Mouse (Mus musculus): Measurements from ENCODE around the gene Ahnak.

The Ahnak gene

DNA sequence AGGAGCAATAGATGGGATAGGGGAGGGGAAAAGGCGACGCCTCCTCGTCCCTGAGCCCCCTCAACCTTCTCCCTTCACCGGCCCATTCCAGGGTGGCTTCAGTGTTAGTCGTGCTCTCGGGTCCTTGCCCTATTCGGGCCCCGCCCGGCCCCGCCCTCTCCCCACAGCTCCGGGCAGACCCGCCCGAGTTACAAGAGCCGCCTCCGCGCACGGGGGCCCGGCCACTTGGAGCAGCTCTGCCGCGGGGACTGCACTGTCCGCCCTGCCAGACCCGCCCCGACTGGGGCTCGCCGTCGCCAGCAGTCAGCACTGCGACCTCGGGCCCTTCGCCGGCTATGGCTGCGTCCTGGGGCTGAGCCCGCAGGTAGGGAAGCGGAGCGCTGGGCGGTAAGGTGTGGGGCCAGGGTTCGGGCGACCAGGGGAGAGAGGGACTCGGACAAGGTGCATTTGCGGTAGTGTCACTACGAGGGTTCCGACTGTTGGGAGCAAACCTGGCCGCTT, at the start of gene Ahnak:
Gene Ahnak, plus strand, starts transcription at position 219 of the 501 bp plus-strand sequence.
- DNase-seq (ENCODE audit: low read depth), result peak; percentile 83

DNA sequence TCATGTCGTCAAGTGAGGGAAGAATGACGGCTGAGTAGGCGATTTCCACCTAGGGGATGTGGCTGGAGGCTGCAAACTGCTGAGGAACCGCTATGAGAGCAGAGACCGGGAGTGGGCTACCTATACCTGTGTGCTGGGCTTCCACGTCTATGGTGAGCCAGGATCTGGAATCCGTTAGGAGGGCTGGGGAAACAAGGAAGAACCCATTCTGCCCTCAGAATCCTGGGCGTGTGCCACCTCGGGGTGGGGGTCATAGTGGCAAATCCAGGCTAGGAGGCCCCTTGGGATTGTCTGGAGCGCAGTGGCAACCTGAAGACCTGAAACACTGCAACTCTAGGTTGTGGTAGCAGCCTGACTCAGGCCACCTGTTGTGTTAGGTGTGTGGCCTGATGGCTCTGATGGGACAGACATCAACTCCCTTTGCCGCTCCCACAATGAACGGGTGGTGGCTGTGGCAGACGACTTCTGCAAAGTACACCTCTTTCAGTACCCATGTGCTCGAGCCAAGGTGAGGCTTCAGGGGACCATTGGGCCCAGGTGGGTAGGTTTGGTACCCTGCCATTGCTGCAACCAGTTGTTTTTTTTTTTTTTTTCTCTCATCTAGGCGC, 48.5 kb upstream of the Ahnak start:
- no peak for DNase-seq (ENCODE audit: low read depth)

DNA sequence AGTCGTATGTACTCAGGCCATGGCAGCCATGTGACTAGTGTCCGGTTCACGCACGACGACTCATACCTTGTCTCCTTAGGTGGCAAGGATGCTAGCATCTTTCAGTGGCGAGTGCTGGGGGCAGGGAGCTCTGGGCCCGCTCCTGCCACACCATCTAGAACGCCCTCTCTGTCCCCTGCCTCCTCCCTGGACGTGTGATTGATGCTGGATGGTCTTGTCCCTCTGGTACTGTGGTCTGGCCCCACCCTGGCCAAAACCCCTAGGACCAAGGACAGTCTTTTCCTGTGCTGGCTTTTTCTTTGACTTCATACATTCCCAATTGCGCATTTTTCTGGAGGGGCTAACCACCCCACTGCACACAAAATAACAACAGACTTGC, 48.0 kb upstream of the Ahnak start:
- no peak for DNase-seq (ENCODE audit: low read depth)

DNA sequence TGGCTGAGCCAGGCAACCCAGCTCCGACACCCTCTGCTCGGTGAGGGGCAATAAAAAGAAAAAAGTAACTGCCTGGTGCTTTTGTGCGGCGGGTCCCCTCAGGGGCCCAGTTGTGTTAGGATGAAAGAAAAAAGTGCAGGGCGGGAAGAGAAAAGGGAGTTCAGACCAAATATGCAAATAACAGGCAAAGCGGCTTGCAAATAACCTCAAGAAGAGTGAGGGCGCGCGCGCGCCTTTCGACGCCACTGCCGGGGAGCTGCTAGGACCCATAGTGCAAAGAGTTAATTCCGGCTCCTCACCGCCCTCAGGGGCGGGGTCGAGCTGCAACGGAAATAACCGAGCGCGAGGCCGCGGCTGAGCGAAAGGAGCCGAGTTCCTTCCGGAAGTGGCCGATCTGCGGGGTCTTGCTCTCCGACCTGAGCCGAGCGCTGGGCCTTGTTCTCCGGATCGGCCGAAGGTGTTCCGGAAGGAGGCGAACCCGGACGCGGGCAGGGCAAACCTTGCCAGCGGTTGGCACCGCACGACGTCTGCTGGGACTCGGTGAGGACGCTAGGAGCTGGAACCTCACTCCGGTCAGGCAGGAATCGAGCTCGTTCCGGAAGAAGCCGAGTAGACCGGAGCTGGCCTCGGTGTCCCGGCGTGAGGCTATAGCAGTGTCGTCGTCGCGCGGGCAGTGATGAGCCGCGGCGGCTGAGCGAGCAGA, 47.4 kb upstream of the Ahnak start, which contains the start of gene Mta2:
Gene Mta2, plus strand, starts transcription at position 361 of the 703 bp plus-strand sequence.
- DNase-seq (ENCODE audit: low read depth), result peak; percentile 98

DNA sequence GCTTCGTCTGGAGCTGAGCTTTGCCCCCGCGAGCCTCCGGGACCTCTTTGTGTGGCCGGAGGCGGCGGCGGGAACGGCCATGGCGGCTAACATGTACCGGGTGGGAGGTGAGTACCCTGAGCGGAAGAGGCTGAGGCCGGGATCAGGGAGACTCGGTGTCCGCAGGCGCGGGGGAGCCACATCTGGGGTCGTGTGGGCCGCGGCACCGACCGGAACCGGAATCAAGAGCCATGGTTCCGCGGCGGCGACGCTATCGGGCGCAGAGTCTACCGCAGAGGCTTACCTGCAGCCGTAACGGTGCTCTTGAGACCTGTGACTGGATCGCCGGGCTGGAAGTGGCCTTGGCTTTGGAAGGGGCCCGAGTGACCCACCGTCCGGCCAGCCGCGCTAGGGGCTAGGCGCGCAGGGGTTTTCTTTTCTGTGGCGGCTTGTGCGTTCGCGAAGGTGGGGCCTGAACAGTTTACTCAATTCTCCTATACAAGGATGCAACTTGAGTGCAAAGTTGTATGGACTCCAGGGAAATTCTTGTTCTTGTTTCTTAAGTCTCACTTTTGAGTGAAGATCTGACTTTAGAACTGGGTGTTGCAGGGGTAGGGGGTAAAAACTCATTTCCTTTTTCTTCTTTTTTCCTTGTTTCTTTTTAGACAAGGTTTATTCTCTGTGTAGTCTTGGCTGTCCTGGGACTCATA, 46.7 kb upstream of the Ahnak start:
- DNase-seq (ENCODE audit: low read depth), result peak; percentile 85

DNA sequence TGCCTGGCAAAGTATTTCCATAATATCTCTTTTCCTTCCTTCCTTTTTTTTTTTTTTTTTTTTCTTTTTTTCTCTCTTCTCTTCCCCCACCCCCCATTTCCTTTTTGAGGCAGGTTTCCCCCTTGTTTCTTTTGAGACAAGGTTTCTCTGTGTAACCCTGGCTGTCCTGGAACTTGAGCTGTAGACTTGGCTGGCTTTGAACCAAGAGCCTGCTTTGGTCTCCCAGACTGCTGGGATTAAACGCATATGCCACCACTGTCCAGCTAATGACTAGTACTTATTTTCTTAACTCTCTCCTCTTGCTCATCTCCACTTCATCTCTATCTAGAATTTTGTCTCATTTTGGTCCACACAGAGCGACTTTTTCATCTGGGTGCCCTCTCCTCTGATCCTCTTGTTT, 46.0 kb upstream of the Ahnak start:
- peak; percentile 38 for DNase-seq (ENCODE audit: low read depth)

DNA sequence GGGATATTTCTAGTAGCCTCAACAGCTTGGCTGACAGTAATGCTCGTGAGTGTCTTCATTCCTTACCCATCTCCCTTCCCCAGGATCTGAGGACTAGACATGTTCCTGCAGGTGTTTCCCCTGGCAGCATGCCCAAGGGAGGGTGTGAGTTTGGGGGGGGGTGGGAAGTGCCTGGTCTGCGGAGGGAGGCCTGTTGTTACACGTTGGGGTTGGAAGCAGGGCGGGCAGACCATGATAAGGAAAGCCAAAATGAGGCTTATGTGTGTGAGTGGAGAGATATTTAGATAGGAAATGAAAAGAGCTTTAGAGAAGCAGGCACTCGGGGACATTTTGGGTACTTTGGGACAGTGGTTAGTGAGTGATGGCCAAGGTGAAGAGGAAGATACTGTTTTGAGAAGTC, 45.0 kb upstream of the Ahnak start:
- DNase-seq (ENCODE audit: low read depth), result no peak

DNA sequence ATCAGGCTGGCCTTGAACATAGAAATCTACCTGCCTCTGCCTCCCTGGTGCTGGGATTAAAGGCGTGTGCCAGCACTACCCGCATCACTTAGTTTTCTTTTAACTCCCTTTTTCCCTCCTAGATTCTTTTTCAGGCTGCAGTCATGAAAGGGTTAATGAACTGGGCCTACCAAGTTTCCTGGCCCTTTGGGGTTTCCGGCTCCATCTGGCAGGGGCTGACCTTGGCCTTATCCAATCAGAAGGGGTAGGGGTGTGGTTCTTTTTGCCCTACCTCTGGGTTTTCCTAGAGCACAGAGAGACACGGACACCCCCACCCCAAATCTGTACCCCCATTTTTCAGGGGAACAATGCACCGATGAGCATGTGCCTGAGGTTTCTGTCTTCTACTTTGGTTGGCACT, 44.3 kb upstream of the Ahnak start:
- DNase-seq (ENCODE audit: low read depth), result peak; percentile 82

DNA sequence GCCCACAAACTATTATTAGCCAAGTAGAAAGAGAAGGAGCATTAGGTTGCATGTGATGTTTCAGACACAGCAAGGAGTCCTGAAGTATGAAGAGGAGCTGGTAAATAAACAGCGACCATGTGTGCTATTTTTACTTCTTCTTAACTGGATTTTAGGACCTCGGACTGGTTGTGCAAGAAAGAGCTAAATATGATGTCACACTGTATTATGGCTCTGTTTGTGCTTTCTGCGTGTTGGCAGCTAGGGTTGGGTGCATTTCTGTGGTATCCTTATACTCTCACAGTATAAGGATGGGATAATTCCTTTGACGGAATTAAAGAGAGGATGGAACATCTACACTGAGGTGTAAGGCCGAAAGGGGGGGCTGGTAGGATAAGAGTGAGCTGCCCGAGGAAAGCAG, 43.8 kb upstream of the Ahnak start:
- DNase-seq (ENCODE audit: low read depth), result no peak

DNA sequence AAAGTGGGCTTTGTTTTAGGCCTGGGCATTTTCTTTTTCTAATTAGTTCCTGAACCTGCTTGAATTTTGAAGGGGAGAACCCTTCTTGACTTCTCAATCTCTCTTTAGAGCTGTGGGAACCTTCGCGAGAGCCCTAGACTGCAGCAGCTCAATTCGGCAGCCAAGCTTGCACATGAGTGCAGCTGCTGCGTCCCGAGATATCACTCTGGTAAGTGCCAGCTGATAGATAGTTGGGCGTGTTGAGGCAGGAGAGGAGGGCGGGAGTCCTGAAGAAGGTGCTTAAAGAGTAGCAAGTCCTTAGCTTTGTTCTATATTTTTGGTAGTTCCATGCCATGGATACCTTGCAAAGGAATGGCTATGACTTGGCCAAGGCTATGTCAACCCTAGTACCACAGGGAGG, 42.2 kb upstream of the Ahnak start:
- DNase-seq (ENCODE audit: low read depth), result no peak

DNA sequence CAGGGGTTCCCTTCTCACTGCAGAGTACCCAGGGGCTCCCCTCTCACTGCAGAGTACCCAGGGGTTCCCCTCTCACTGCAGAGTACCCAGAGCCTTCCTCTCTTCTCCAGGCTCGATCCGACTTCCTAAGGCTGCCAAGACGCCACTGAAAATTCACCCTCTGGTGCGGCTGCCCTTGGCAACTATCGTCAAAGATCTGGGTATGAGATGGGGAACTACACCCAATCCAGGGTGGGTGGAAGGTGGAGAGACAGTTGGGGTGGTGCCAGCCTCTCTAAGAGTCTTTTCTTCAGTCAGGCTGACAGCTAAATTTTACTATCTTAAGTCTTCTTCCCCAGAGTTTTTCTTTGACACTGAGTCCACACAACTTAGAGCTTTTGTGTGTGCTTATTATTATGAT, 38.9 kb upstream of the Ahnak start:
- DNase-seq (ENCODE audit: low read depth), result no peak

DNA sequence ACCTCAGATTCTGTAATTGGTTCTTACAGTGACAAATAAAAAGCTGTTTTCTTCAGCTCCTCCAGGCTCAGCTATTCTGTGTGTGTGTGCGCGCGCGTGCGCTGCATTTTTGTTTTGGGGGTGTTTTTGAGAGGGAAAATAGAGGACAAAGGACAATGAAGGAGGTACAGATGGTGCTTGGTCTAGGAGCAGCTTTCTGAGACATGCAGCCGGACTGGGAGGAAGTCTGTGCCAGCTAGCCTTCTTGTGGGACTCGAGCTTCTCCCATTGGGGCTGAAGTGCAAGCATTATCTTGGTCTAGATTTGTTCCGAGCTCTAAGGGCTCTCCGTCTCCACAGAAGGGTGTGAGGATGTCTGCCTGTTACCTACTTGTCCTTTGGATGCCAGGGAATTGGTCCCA, 36.8 kb upstream of the Ahnak start:
- no peak for DNase-seq (ENCODE audit: low read depth)

DNA sequence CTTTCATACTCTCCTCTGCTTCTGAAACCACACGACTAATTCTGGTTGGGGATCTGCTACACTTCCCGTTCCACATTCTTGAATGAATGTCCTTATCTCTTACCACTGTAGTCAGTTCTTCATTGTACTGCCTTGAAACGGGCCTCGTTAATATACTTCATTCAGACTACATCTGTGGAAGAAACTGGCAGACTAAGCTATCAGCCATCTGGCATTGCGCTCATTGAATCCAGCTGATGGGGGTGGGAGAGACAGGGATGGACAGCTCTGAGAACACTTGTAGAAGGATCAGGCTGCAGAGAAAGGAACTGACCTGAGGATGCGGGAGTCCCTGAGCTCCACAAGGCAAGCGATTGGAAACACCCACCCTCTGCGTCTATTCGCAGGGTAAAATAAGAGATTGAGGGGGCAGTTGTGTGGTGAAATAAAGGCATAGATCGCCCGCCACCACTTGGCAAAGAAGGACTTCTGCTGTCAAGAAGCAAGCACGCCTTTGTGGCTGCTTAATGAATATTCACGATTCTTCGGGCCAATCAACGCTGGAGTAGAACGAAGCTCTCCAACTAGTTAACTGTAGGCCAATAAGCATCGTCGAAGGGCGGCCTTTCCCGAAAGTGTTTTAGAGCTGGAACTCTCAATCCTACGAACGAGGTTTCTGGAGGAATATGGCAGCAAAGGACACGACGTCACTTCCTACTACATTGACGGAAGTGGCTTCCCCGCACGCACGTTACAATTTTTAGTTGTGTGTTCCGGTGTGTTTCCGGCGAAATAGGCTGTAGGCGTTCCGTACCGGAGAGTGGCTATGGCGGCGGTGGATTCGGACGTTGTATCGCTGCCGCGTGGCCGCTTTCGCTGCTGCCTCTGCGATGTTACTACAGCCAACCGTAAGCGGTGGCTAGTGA, 35.7 kb upstream of the Ahnak start, which contains the start of gene Tut1:
Gene Tut1, plus strand, starts transcription at position 713 of the 905 bp plus-strand sequence.
- DNase-seq (ENCODE audit: low read depth), result peak; percentile 99

DNA sequence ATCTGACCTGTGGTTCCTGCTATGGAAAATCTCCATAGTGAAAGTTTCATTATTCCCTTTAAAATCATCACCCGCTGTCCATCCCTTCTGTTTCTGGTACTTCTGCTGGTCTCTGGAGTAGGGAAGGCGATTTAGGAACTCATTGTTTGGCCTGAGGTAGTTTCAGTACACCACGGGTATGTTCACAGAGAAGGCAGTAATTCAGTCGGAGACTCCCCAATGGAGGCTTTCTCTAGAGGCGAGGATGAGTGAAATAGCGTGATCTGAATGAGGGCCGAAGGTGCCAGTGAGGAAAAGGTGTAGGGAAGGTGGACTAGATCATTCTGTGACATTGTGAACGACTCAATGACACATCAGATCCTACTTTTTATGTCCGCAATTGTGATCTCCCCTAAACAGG, 34.9 kb upstream of the Ahnak start:
- peak; percentile 54 for DNase-seq (ENCODE audit: low read depth)

DNA sequence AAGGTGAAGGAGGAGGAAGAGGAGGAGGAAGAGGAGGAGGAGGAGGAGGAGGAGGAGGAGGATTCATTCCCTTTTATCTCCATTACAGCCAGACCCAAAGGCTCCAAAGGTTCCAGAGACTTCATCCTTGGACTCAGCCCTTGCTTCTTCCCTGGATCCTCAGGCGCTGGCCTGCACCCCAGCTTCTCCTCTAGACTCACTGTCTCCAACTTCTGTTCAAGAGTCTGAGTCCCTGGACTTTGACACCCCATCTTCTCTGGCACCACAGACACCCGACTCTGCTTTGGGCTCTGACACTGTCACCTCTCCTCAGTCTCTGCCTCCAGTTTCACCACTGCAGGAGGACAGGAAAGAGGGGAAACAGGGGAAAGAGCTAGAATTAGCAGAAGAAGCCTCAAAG, 26.8 kb upstream of the Ahnak start:
- DNase-seq (ENCODE audit: low read depth), result no peak

DNA sequence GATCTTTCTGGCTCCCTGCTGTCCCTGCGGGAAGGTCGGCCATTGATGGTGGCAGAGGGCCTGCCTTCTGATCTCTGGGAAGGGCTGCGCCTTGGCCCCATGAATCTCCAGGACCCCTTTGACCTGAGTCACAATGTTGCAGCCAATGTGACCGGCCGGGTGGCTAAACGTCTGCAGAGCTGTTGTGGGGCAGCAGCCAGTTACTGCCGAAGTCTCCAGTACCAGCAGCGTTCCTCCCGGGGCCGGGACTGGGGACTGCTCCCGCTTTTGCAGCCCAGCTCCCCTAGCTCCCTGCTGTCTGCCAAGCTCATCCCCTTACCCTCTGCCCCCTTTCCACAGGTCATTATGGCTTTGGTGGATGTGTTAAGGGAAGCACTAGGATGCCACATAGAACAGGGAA, 24.0 kb upstream of the Ahnak start:
- no peak for DNase-seq (ENCODE audit: low read depth)

DNA sequence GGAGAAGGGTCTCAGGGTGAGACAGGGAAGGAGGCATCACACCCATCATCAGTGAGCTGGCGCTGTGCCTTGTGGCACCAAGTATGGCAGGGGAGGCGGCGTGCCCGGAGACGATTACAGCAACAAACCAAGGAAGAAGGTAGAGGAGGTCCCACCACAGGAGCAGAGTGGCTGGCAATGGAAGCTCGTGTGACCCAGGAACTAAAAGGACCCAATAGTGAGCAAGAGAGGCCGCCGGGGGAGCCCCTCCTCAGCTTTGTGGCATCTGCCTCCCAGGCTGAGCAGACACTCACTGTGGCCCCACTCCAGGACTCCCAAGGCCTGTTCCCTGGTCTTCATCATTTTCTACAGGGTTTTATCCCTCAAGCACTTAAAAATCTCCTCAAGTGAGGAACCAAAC, 23.3 kb upstream of the Ahnak start:
- DNase-seq (ENCODE audit: low read depth), result no peak

DNA sequence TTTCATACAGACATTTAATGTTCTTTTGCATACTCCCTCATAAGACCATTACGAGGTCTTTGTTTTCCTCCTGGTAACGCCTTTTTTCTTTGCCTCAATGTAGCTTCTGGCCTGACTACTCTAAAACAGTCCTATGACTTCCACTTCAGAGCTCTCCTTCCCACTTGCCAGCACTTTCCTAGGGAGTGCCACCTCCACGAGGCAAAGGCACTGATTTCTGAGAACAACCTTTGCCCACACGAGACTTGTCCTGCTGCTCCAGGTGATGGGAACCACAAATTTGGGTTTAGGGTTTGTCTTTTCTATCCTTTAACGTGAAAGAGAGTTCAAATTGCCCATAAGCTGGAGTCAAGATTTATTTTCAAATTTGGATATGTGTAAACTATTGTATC, 22.9 kb upstream of the Ahnak start:
- DNase-seq (ENCODE audit: low read depth), result no peak

DNA sequence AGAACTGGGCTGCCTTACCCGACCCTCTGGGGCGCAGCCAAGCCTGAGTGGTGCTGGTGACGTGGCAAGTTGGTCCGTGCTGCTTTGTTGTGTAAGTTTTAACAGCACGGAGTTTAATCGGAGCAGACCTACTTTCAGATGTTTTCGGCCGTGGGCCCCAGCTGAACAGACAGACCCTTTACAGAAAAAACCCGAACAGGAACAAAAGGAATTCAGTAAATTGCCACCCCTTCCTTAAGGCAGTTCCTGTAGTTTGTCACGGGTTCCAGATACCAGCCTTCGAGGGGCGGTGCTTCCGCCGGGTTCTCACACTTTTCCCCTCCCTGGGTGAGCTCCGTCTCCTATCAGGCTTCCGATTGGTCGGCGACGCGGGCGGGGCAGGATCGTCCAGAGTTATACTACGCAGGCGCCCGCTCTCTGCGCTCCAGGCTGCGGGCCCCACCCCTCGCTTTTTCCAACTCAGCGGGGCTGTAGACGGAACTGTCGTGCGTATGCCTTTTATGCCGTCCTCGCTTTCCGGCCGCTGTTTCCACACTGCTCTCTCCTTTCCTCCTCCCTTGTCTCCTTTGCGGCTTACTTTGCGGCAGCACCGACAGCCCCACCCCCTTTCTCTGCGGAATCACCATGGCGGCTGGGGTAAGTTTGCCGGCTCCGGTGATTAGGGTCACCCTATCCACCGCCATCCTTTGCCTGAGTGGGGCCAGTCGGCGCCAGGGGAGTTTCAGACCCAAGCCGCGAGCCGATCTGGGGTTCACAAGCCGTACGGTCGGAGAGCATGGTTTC, 22.3 kb upstream of the Ahnak start, which contains the start of gene Eef1g:
Gene Eef1g, plus strand, starts transcription at position 452 of the 783 bp plus-strand sequence.
- DNase-seq (ENCODE audit: low read depth), result peak; percentile 99

DNA sequence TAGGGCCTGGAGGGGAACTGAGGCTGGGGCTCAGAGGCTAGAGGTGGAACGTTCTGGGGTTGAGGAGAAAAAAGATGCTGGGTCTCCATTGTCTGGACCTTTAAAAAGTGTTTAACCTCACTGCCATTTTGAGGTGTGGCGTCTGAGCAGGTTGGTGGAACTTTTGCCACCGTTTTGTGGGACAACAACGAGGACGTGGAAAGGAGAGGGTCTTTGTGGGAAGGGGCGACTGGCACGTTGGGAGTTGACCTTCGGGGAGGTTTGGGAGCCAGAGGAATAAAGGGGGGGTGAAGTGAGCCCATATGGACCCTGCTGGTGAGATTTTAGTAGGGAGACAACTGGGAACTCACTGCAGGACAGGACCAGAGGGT, 21.7 kb upstream of the Ahnak start:
- DNase-seq (ENCODE audit: low read depth), result no peak

DNA sequence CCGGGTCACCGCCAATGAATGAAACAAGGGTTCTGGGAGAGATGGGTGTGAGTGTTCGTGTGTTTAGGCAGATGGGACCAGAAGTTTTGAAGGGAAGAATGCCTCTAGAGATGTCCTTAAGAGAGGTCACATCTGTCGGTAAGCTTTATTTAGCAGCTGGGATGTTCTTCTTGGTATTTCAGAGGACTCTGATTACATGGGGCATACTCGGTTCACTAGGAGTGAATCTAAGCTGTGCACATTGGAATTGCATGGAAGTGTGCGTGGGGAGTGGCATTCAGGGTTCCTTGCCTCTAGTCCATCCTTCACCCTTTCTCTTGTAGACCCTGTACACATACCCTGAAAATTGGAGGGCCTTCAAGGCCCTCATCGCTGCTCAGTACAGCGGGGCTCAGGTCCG, 21.2 kb upstream of the Ahnak start:
- peak; percentile 45 for DNase-seq (ENCODE audit: low read depth)

All from induced T-regulatory cell, adult 2 months (primary cell).